Mouse (Mus musculus) C2C12 (cell line): Measurements from ENCODE around the gene Kcnip3.

Experiments used
- CEBPB ChIP-seq: IDR thresholded peaks from one replicate; pipeline ENCODE4 v1.6.1; 2011; ENCODE audit warnings: low read depth, mild to moderate bottlenecking, control low read depth, moderate library complexity
- CTCF ChIP-seq: IDR thresholded peaks from one replicate; pipeline ENCODE4 v1.5.1; 2011; ENCODE audit not compliant: control insufficient read depth, insufficient read depth, insufficient read length
- MAX ChIP-seq: IDR thresholded peaks from one replicate; pipeline ENCODE4 v1.6.1; 2011; ENCODE audit warnings: mild to moderate bottlenecking, control low read depth
- MYOD1 ChIP-seq: IDR thresholded peaks from one replicate; pipeline ENCODE4 v1.6.1; 2011; ENCODE audit warnings: low read depth; ENCODE audit not compliant: control insufficient read depth, insufficient read length
- MYOG ChIP-seq: IDR thresholded peaks from one replicate; pipeline ENCODE4 v1.6.1; 2011; ENCODE audit not compliant: control insufficient read depth, insufficient read length; ENCODE audit errors: extremely low read depth

GRCm38 (mm10) chr2:127507967-127508660 is 13.8 kb downstream of the Kcnip3 start:
- TF ChIP-seq CTCF, result no peak
- TF ChIP-seq CEBPB, result no peak
- TF ChIP-seq MYOG, result no peak
- no peak for TF ChIP-seq MAX
- TF ChIP-seq MYOD1, result no peak
